Mouse (Mus musculus): ENCODE measurements around the gene Csf3.

- peak; percentile 99 for TF ChIP-seq CTCF (IDR thresholded peaks at IDR 0.05)
- no peak for TF ChIP-seq EP300 (IDR thresholded peaks at IDR 0.05)
Observed at GRCm38 (mm10) chr11:98710416-98711045, 9.5 kb downstream of the Csf3 start.

Measured in lung, postnatal 0 days (tissue).